Mouse (Mus musculus): Measurements from ENCODE around the gene Npm3. TPM values are rescaled to one million over a fixed set of nuclear protein-coding genes. Genes with fewer than 3 reads are reported as not detected.

Gene Npm3
- polyA plus RNA-seq, 1 experiment from 2014 or later, result 12.8 TPM

DNA sequence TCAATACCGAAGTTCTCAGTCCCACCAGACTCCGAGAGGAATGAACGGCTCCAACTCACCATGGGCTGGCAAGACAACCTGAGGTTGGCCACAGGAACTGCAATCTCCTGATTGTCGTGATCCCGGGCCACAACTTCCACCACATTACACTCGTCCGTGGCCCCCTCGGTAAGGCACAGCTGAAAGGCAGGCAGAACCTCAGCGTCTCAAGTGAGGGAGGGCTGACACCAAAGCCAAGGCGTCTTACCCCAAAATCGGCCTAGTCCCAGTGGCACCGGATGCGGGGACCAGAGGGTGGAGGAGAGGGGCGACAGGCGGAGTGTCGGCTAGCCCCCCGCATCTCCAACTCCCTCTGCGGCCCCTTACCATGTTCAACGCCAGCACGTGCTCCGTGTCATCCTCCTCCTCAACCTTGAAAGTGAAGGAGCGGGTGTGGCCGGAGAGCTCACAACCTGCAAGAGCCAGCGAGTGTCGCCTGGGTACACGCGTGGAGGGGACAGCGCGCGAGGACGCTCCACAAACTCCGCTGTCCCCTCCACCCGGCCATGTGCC is 624 bp downstream of the Npm3 start:
- peaks cover 35% of the 10 kb centered on the region for H3K27me3 ChIP-seq
- peak overlapping the region; percentile 45; the same call in 1 of the 2 replicates for H3K27ac ChIP-seq
- ATAC-seq (ENCODE audit: insufficient number of reproducible peaks, insufficient read depth, low FRiP score, low TSS enrichment, low read depth), result no peak
- H3K36me3 ChIP-seq, result peaks cover 28% of the 10 kb centered on the region
- H3K4me3 ChIP-seq (replicated peaks), result peak overlapping the region; percentile 93
- no peaks in the 10 kb centered on the region for H3K9me3 ChIP-seq
- H3K9ac ChIP-seq (replicated peaks), result peak overlapping the region; percentile 87
- WGBS, result 1% methylated on average over 33 of the region's 33 CpGs
- H3K4me2 ChIP-seq, result peak overlapping the region; percentile 93
- peaks cover 34% of the 10 kb centered on the region for H3K4me1 ChIP-seq (replicated peaks)

DNA sequence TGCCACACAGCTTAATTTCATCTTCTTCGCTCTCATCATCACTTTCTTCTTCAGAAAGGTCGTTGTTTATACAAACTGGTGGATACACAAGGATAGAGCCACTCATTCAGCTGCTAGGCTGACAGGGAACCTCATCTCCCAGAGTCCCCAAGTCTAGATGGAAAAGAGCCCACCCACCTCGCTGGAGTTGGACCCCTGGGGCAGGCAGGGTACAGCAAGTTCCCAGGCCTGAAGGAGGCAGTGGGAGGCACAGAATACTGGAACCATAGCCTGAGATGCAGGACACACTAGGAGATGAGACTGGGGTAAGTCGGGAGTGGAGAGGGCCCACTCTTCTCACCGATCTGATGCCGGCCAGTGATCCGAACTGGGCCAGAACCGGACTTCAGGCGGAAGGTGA is 1.2 kb downstream of the Npm3 start:
- Histone ChIP-seq H3K27ac (no peak overlapping the region), H3K9me3 (no peaks in the 10 kb centered on the region), H3K27me3 (peaks cover 41% of the 10 kb centered on the region), H3K9ac (replicated peaks) (peak overlapping the region; percentile 87; the same call in 1 of the 2 replicates), H3K4me2 (peak overlapping the region; percentile 93), H3K4me3 (replicated peaks) (peak overlapping the region; percentile 93), H3K36me3 (peaks cover 23% of the 10 kb centered on the region), H3K4me1 (replicated peaks) (peaks cover 38% of the 10 kb centered on the region)
- ATAC-seq (ENCODE audit: insufficient number of reproducible peaks, insufficient read depth, low FRiP score, low TSS enrichment, low read depth), result no peak
- WGBS, result 45% methylated on average over 9 of the region's 9 CpGs

DNA sequence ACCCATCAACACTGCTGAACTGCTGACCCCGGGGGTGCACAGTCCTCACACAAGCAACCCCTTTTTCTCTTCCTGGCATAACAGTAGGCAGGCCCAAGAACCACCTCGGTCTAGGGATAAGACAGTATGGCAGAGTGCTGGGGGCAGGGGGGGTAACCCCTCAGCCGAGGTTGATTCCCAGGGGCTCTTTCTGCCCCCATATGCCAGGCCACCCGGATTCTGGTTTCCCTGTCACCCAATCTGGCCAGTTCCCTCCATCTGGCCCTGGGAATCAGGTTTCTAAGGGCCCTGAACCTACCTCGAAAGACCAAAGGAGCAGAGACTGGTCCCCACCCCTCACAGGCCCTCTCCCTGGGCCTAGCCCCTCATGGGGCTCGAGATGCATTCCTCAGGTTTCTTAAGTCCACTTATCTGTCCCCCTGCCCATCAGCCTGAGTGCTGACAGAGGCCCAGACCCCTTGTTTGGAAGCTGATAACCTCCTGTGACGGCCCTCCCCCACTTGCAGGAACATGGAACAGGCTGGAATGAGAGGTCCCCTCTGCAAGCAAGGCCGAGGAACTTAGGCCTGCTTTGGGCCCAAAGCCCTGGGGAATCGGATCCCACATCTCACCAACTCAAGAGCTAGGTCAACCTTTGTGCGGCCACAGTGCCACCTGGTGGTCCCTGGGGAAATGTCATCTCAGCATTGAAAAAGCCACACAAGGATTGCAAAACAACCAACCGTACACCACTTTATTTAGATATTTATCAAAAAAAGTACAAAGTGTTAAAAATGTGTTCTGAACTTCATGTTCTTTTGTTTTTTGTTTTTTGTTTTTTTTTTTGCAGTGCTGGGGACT is 2.1 kb downstream of the Npm3 start:
- H3K4me3 ChIP-seq (replicated peaks), result no peak overlapping the region
- peak overlapping the region; percentile 1; the same call in 1 of the 2 replicates for H3K4me2 ChIP-seq
- H3K4me1 ChIP-seq (replicated peaks), result peaks cover 45% of the 10 kb centered on the region
- H3K36me3 ChIP-seq, result peaks cover 14% of the 10 kb centered on the region
- no peaks in the 10 kb centered on the region for H3K9me3 ChIP-seq
- H3K27me3 ChIP-seq, result peaks cover 49% of the 10 kb centered on the region
- no peak overlapping the region for H3K27ac ChIP-seq
- ATAC-seq (ENCODE audit: insufficient number of reproducible peaks, insufficient read depth, low FRiP score, low TSS enrichment, low read depth), result 0 out of 2 replicates have a peak, but pooled peaks have one; percentile 38
- WGBS, result 20% methylated on average over 11 of the region's 11 CpGs
- H3K9ac ChIP-seq (replicated peaks), result no peak overlapping the region

DNA sequence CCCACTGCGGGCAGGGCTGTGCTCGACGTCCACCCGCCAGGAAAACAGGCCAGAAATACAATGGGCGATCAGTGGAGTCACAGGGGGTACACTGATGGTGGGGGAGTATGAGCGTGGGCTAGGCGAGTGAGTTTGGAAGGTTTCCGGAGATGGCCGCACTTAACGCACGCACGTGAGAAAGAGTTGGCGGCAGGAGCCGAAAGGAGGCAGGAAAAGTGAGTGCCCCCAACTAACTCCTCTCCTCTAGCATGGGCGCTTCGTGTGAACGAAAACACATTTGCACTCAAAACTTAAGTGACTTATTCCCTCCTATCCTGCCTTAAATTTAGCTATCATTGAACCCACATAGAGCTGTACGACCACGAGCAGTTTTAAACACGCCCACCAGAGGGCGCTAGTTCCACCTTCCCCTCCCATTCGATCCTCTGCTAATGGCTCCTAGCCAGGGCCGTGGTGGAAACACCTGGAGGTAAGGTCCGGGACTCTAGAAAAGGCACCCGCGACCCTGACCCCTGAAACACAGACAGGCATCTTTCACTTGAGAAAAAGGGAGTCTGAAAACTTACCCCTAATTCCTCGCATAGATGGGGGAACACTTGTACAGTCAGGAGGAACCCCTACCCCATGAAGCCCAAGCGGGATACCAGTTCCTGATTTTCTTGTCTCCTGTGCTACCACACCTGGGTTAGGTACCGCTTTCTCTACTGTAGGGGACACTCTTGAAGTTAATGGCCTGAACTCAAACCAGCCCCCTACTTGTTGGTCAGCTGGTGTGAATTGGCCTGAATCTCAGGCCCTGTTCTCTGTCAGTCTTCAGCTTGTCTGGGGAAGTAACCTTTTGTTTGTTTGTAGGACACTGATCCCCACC is 3.0 kb downstream of the Npm3 start:
- H3K4me1 ChIP-seq (replicated peaks), result peaks cover 54% of the 10 kb centered on the region
- H3K9ac ChIP-seq (replicated peaks), result no peak overlapping the region
- 8% methylated on average over 29 of the region's 29 CpGs for WGBS
- no peak for ATAC-seq (ENCODE audit: insufficient number of reproducible peaks, insufficient read depth, low FRiP score, low TSS enrichment, low read depth)
- peaks cover 57% of the 10 kb centered on the region for H3K27me3 ChIP-seq
- peak overlapping the region; percentile 25; the same call in 1 of the 2 replicates for H3K4me2 ChIP-seq
- H3K36me3 ChIP-seq, result peaks cover 5% of the 10 kb centered on the region
- H3K27ac ChIP-seq, result no peak overlapping the region
- H3K4me3 ChIP-seq (replicated peaks), result peak overlapping the region; percentile 11; the same call in 1 of the 2 replicates
- no peaks in the 10 kb centered on the region for H3K9me3 ChIP-seq

DNA sequence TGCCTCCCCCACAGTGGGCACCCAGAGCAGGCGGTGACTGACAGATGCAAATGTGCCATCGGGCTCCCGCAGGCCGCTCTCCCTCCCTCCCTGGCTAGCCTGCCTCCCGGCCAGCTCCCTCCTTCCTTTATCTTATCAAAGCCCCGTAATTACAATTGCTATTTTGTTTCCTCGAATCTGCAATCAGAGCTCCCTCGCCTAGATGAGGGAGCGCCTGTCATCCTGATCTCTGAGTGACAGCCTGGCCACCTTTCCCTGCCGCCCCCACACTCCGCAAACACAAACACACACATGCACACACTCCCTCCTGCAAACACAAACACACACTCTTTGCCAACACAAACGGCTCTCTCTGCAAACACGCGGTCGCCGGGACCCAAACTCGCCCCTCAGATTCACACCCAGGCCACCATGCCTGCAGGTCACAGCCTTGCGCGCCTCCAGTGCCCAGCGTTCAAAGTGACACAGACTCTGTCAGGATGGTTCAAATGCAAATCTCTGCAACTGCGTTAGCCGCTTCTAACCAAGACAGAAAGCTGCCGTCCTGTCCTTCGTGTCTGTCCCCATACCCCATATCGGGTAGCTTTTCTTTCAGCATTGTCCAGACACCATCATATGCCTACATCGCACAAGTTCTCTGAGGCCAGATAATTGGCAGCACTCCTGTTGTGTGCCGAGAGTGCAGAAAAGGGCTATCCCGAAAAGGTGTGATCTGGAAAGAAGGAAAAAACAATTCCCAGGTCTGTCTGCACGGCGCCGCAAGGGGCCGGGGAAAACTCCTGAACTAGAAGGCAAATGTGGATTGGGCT is 3.8 kb downstream of the Npm3 start:
- Histone ChIP-seq H3K4me2 (peak overlapping the region; percentile 25; the same call in 1 of the 2 replicates), H3K9me3 (no peaks in the 10 kb centered on the region), H3K27ac (no peak overlapping the region), H3K4me1 (replicated peaks) (peaks cover 61% of the 10 kb centered on the region), H3K9ac (replicated peaks) (no peak overlapping the region), H3K4me3 (replicated peaks) (peak overlapping the region; percentile 11; the same call in 1 of the 2 replicates), H3K27me3 (peaks cover 66% of the 10 kb centered on the region), H3K36me3 (peaks cover 4% of the 10 kb centered on the region; the same call in 1 of the 2 replicates)
- ATAC-seq (ENCODE audit: insufficient number of reproducible peaks, insufficient read depth, low FRiP score, low TSS enrichment, low read depth), result no peak
- WGBS, result 2% methylated on average over 32 of the region's 32 CpGs

DNA sequence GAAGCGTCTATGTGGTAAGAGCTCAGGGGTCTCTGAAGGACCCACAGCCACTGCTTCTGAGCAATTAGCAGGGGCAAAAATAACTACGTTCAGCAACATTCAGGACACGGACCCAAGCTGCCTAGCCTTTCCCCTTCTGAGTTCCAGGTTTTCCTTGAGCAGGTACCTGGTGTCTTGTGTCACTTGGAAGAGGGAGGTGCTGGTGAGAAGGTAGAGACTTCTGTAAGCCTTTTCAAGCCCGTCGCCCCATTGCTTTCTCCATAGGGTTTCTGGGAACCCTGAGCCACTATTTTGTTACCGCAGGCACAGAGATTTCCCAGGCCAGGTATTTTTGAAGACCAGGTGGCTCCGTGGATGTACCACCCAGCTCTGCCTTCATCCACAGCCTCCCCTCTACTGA is 5.8 kb downstream of the Npm3 start:
- Histone ChIP-seq H3K4me2 (no peak overlapping the region), H3K4me3 (replicated peaks) (no peak overlapping the region), H3K4me1 (replicated peaks) (peaks cover 65% of the 10 kb centered on the region), H3K27ac (no peak overlapping the region), H3K27me3 (peaks cover 84% of the 10 kb centered on the region), H3K9me3 (no peaks in the 10 kb centered on the region), H3K9ac (replicated peaks) (no peak overlapping the region), H3K36me3 (no peaks in the 10 kb centered on the region)
- 8% methylated on average over 7 of the region's 7 CpGs for WGBS
- no peak for ATAC-seq (ENCODE audit: insufficient number of reproducible peaks, insufficient read depth, low FRiP score, low TSS enrichment, low read depth)

DNA sequence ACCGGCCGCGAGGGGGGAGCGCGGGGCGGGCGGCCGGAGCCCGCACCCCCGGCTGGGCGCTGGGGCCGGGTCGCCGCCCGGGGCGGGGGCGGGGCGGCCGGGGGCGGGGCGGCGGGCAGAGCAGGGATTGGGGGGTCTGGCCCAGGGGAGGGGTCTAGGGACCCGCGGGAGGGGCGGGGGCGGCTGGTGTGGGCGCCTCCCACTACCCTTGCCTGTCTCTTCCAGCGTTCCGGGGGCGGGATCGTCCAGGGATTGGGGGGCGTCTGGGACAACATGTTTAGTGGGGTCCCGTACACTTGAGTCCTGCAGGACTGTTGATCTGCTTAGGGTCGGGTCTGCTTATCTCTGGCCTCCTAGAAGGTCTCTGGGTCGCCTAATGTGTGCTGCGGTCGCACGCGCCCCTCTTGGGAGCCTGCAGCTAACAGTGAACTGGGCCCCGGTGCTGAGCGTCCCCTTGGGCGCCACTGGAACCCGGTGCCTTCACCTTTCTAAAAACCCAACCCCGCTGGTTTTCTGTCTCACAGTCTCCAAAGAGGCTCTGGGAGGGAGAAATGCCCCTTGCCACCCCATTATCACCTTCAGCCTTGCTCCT is 6.3 kb downstream of the Npm3 start:
- no peak for ATAC-seq (ENCODE audit: insufficient number of reproducible peaks, insufficient read depth, low FRiP score, low TSS enrichment, low read depth)
- H3K27me3 ChIP-seq, result peaks cover 89% of the 10 kb centered on the region
- H3K27ac ChIP-seq, result no peak overlapping the region
- H3K4me1 ChIP-seq (replicated peaks), result peaks cover 60% of the 10 kb centered on the region
- no peaks in the 10 kb centered on the region for H3K9me3 ChIP-seq
- WGBS, result 2% methylated on average over 14 of the region's 44 CpGs
- no peaks in the 10 kb centered on the region for H3K36me3 ChIP-seq
- peak overlapping the region; percentile 57; the same call in 1 of the 2 replicates for H3K9ac ChIP-seq (replicated peaks)
- H3K4me3 ChIP-seq (replicated peaks), result peak overlapping the region; percentile 51
- peak overlapping the region; percentile 90 for H3K4me2 ChIP-seq

DNA sequence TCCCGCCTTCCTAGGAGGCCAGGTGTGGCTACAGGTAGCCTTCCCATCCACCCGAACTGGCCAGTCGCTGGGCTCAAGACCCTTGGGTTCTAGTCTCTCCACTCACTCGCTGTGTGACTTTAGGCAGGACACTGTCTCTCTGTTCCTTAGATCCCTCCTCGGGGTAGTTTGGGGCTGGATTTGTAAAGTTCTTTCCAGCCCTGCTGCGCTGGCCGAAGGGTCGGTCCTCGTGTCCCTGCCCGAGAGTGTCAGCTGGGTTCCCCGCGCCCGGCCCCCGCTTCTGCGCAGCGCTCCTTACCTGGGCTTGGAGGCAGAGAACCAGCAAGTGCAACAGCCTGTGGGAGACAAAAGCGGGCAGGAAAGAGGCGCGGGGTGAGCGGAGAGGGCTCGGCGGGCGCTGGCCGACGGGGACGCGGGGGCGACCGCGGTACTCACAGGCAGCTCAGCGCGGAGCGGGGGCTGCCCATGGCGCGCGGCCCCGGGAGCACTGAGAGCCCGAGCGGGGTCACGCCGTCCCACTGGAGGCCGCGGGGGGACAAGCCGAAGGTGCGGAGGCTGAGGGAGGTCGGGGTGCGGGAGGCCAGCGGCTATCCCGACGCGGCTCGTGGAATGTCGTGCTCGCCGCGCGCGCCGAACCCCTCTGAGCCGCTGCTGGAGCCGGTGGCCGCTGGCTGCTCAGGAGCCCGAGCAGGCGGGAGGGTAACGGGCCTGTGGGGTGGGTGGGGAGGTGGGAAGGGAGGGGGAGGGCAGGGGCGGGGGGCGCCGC is 7.0 kb downstream of the Npm3 start, which contains the start of gene Fgf8:
Fgf8 (minus strand) TSS at position 698 of the 766 bp plus-strand sequence.
- peaks cover 96% of the 10 kb centered on the region for H3K27me3 ChIP-seq
- peaks cover 59% of the 10 kb centered on the region for H3K4me1 ChIP-seq (replicated peaks)
- H3K36me3 ChIP-seq, result no peaks in the 10 kb centered on the region
- H3K4me3 ChIP-seq (replicated peaks), result peak within 1 kb of the TSS; percentile 51
- ATAC-seq (ENCODE audit: insufficient number of reproducible peaks, insufficient read depth, low FRiP score, low TSS enrichment, low read depth), result no peak
- H3K9ac ChIP-seq (replicated peaks), result peak within 1 kb of the TSS; percentile 57
- H3K9me3 ChIP-seq, result no peaks in the 10 kb centered on the region
- 1% methylated on average over 51 of the region's 68 CpGs for WGBS
- peak within 1 kb of the TSS; percentile 90 for H3K4me2 ChIP-seq
- H3K27ac ChIP-seq, result no peak within 1 kb of the TSS

DNA sequence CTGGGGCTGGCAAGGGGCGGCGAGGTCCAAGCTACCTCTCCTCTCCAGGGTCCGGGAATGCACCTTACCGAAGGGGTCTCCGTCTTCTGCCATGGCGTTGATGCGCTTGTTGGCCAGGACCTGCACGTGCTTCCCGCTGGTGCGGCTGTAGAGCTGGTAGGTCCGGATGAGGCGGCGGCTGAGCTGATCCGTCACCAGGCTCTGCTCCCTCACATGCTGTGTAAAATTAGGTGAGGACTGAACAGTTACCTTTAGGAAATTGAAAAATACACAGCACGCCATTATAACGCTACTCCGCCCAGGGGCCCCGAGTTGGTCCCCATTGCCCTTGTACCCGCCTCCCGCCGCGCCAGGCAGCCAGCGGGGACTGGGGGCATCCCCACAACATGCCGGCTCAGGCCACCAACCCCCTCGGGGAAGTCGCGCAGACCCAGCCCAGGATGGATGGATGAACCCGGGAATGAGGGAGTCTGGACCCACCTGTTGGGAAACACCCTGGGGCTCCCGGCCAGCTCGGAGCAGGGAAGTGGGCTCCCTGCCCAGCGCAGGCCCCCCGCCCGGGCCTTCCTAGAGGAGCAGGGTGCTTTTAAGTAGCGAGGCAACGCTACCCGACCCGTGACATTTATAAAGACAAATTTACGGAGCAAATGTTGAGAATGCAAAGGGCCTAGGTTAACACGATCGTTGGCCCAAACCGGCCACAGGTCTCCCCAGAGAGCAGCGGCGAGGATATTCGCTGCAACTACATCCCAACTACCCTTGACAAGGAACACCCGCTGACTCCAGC is 7.8 kb downstream of the Npm3 start:
- Histone ChIP-seq H3K27me3 (peaks cover 97% of the 10 kb centered on the region), H3K4me3 (replicated peaks) (peak overlapping the region; percentile 51), H3K27ac (no peak overlapping the region), H3K9me3 (no peaks in the 10 kb centered on the region), H3K4me2 (peak overlapping the region; percentile 90), H3K36me3 (no peaks in the 10 kb centered on the region), H3K4me1 (replicated peaks) (peaks cover 59% of the 10 kb centered on the region), H3K9ac (replicated peaks) (peak overlapping the region; percentile 57; the same call in 1 of the 2 replicates)
- ATAC-seq (ENCODE audit: insufficient number of reproducible peaks, insufficient read depth, low FRiP score, low TSS enrichment, low read depth), result no peak
- 1% methylated on average over 45 of the region's 45 CpGs for WGBS
